Mouse (Mus musculus) E14TG2a.4 (cell line): ENCODE data around the gene Ogfod1.

Source experiments
- CTCF ChIP-seq: conservative IDR thresholded peaks from 2 replicates; pipeline ENCODE4 v1.5.1; 2014; ENCODE audit warnings: low read length
- NANOG ChIP-seq: IDR thresholded peaks from 2 replicates; pipeline ENCODE4 v1.6.1; 2014; ENCODE audit warnings: borderline replicate concordance, low read length, mixed read lengths
- POU5F1 ChIP-seq: IDR thresholded peaks from 2 replicates; pipeline ENCODE4 v1.6.1; 2014; ENCODE audit warnings: low read length, borderline replicate concordance

GRCm38 (mm10) chr8:94107871-94108270, 70.9 kb downstream of the Ogfod1 start:
- TF ChIP-seq CTCF (no peak), NANOG (no peak), POU5F1 (no peak)
